Mouse (Mus musculus): ENCODE results near the gene Ptx4.

DNA sequence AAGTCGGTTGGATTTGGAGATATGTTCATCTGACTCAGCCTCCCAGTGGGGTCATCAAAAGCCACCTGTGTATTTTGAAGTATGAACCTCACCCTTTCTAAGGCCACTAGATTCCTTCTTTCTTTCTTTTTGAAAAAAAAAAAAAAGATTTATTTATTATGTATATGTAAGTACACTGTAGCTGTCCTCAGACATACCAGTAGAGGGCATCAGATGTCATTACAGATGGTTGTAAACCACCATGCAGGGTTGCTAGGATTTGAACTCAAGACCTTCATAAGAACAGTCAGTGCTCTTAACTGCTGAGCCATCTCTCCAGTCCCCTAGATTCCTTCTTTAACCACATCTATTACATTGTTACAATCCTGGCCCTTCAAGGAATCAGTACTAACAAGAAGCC is 9.5 kb downstream of the Ptx4 start:
- TF ChIP-seq GATA1 (IDR thresholded peaks at IDR 0.05; ENCODE audit: borderline replicate concordance, low read length) (no peak), FLI1 (IDR thresholded peaks at IDR 0.05; ENCODE audit: low read length) (no peak)

All from megakaryocyte, embryonic 14.5 days (primary cell).